Mouse (Mus musculus) erythroblast, adult 5-6 weeks (primary cell): ENCODE measurements around the gene St6gal1. TPM values are rescaled to one million over a fixed set of nuclear protein-coding genes. Genes with fewer than 3 reads are reported as not detected.

Experiments used
- ATAC-seq: replicated peaks from 2 replicates; pipeline ENCODE4 v1.8.0; 2016; ENCODE audit warnings: moderate number of reproducible peaks, mild to moderate bottlenecking, moderate TSS enrichment, inconsistent platforms; ENCODE audit not compliant: poor library complexity, low FRiP score, severe bottlenecking
- total RNA-seq, 2 experiments: library from RNA; stranded (forward) in 1 of 2; stranded (reverse) in 1 of 2; fragments of 150-400 nt in 1 of 2; fragments of 200-764, 138-1000 nt in 1 of 2; gene quantifications; 2 replicates each; pipeline versions ENCODE4 v1.2.3 to v1.2.4; 2015 to 2017; ENCODE audit warnings: low replicate concordance in 2 of 2

Gene St6gal1
- total RNA-seq, 2 experiments from 2014 or later, result 0.77 to 1.4 TPM

- no peak for ATAC-seq
Measured at GRCm38 (mm10) chr16:23379536-23380230, 155.1 kb downstream of the St6gal1 start.

DNA sequence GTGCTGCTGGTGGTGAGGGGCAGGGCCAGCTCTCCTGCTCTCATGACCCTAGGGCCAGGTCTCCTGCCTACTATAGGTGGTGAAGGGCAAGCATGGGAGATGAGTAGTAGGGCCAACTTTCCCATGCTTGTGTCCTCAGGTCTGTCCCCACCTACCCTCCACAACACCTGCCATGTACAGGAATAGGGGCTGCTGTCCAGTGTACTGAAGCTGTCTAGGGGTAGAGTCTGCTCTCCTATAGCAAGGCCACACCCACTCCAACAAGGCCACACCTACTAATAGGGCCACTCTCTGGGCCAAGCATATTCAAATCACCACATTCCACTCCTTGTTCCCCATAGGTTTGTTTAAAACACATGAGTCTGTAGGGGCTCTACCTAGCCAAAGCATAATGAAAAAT lies 159.8 kb downstream of the St6gal1 start:
- ATAC-seq, result no peak

- no peak for ATAC-seq
Measured at GRCm38 (mm10) chr16:23397931-23398330, 173.4 kb downstream of the St6gal1 start.

DNA sequence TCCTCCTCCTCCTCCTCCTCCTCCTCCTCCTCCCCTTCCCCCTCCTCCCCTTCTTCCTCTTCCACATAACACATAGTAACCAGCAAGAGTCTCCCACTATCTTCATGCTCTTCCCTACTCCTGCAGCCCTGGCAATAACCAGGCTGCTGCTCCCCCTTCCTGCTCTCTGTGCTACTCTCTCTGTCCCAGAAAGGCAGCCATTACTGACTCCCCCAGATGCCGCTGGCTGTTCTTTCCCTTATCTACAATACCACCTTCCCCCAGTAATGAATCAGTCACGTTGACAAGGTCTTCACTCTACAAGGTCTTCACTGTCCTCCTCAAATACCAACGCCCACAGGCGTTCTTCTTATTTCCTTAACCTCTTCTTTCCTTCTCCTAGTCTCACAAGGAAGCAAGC lies 176.9 kb downstream of the St6gal1 start:
- ATAC-seq, result no peak

GRCm38 (mm10) chr16:23401959-23402358 lies 177.4 kb downstream of the St6gal1 start:
- no peak for ATAC-seq

- no peak for ATAC-seq
Measured at GRCm38 (mm10) chr16:23403008-23403755, 178.6 kb downstream of the St6gal1 start.

Other genes with a start within 250 kb of the St6gal1 start
- not detected in 2 replicates for gene Kng2, start 195.3 kb upstream of the St6gal1 start, total RNA-seq (2015; ENCODE audit: low replicate concordance)
- gene Kng2, start 195.3 kb upstream of the St6gal1 start, total RNA-seq (2017; ENCODE audit: low replicate concordance), result 2.1 and 3.2 TPM in 2 replicates
- gene Kng1, start 166.9 kb upstream of the St6gal1 start, total RNA-seq (2015; ENCODE audit: low replicate concordance), result not detected in 2 replicates
- 0.51 TPM in 1 of 2 replicates, not detected in the other for gene Kng1, start 166.9 kb upstream of the St6gal1 start, total RNA-seq (2017; ENCODE audit: low replicate concordance)
- 120 and 145 TPM in 2 replicates for gene Eif4a2, start 117.3 kb upstream of the St6gal1 start, total RNA-seq (2015; ENCODE audit: low replicate concordance)
- 151 and 206 TPM in 2 replicates for gene Eif4a2, start 117.3 kb upstream of the St6gal1 start, total RNA-seq (2017; ENCODE audit: low replicate concordance)
- 51.0 and 64.0 TPM in 2 replicates for gene Rfc4, start 97.0 kb upstream of the St6gal1 start, total RNA-seq (2015; ENCODE audit: low replicate concordance)
- 20.4 and 27.0 TPM in 2 replicates for gene Rfc4, start 97.0 kb upstream of the St6gal1 start, total RNA-seq (2017; ENCODE audit: low replicate concordance)
- gene Adipoq, start 78.2 kb upstream of the St6gal1 start, total RNA-seq (2015; ENCODE audit: low replicate concordance), result 4.4 TPM in 1 of 2 replicates, not detected in the other
- not detected in 2 replicates for gene Adipoq, start 78.2 kb upstream of the St6gal1 start, total RNA-seq (2017; ENCODE audit: low replicate concordance)
- gene Rtp1, start 204.4 kb downstream of the St6gal1 start, total RNA-seq (2015; ENCODE audit: low replicate concordance), result not detected in 2 replicates
- not detected in 2 replicates for gene Rtp1, start 204.4 kb downstream of the St6gal1 start, total RNA-seq (2017; ENCODE audit: low replicate concordance)